Mouse (Mus musculus): Measurements from ENCODE around the gene Nubpl. TPM values are rescaled to one million over a fixed set of nuclear protein-coding genes. Genes with fewer than 3 reads are reported as not detected.

The Nubpl gene
- polyA plus RNA-seq, 1 experiment from 2014 or later, result 12.8 TPM

- WGBS, result 83% methylated on average over 9 of the region's 9 CpGs
- no peaks in the 10 kb centered on the region for H3K36me3 ChIP-seq (ENCODE audit: control insufficient read depth, insufficient read depth, low read length)
- H3K27me3 ChIP-seq (replicated peaks; ENCODE audit: control insufficient read depth, insufficient read depth, low read length), result no peaks in the 10 kb centered on the region
- H3K4me2 ChIP-seq (ENCODE audit: low read length), result no peak overlapping the region
- H3K9me3 ChIP-seq (ENCODE audit: control insufficient read depth, low read length), result peaks cover under 1% of the 10 kb centered on the region; the same call in 1 of the 2 replicates
- no peak overlapping the region for H3K27ac ChIP-seq (ENCODE audit: low read depth)
- no peak overlapping the region for H3K9ac ChIP-seq (ENCODE audit: low read length)
- no peaks in the 10 kb centered on the region for H3K4me1 ChIP-seq (replicated peaks; ENCODE audit: control insufficient read depth, insufficient read depth, low read length)
- ATAC-seq (replicated peaks; ENCODE audit: low FRiP score, low TSS enrichment, low read depth), result no peak
- no peak for DNase-seq (ENCODE audit: low spot score)
- H3K4me3 ChIP-seq (ENCODE audit: low read depth, low read length), result no peak overlapping the region
These were observed 220.9 kb downstream of the Nubpl start for GRCm38 (mm10) chr12:52318426-52318825.

- Histone ChIP-seq H3K27ac (ENCODE audit: low read depth) (no peak overlapping the region), H3K4me1 (replicated peaks; ENCODE audit: control insufficient read depth, insufficient read depth, low read length) (no peaks in the 10 kb centered on the region), H3K9me3 (ENCODE audit: control insufficient read depth, low read length) (no peaks in the 10 kb centered on the region), H3K4me3 (ENCODE audit: low read depth, low read length) (no peak overlapping the region), H3K36me3 (ENCODE audit: control insufficient read depth, insufficient read depth, low read length) (no peaks in the 10 kb centered on the region), H3K27me3 (replicated peaks; ENCODE audit: control insufficient read depth, insufficient read depth, low read length) (no peaks in the 10 kb centered on the region), H3K9ac (ENCODE audit: low read length) (no peak overlapping the region), H3K4me2 (ENCODE audit: low read length) (no peak overlapping the region)
- WGBS, result 87% methylated on average over 6 of the region's 6 CpGs
- no peak for DNase-seq (ENCODE audit: low spot score)
- no peak for ATAC-seq (replicated peaks; ENCODE audit: low FRiP score, low TSS enrichment, low read depth)
These were observed 221.6 kb downstream of the Nubpl start for GRCm38 (mm10) chr12:52319156-52319555.

GRCm38 (mm10) chr12:52328488-52328887 lies 231.0 kb downstream of the Nubpl start:
- H3K9ac ChIP-seq (ENCODE audit: low read length), result no peak overlapping the region
- H3K9me3 ChIP-seq (ENCODE audit: control insufficient read depth, low read length), result no peaks in the 10 kb centered on the region
- no peak overlapping the region for H3K27ac ChIP-seq (ENCODE audit: low read depth)
- DNase-seq (ENCODE audit: low spot score), result no peak
- 81% methylated on average over 4 of the region's 4 CpGs for WGBS
- ATAC-seq (replicated peaks; ENCODE audit: low FRiP score, low TSS enrichment, low read depth), result no peak
- no peak overlapping the region for H3K4me2 ChIP-seq (ENCODE audit: low read length)
- H3K4me1 ChIP-seq (replicated peaks; ENCODE audit: control insufficient read depth, insufficient read depth, low read length), result no peaks in the 10 kb centered on the region
- no peaks in the 10 kb centered on the region for H3K36me3 ChIP-seq (ENCODE audit: control insufficient read depth, insufficient read depth, low read length)
- H3K27me3 ChIP-seq (replicated peaks; ENCODE audit: control insufficient read depth, insufficient read depth, low read length), result no peaks in the 10 kb centered on the region
- H3K4me3 ChIP-seq (ENCODE audit: low read depth, low read length), result no peak overlapping the region

- no peak overlapping the region for H3K27ac ChIP-seq (ENCODE audit: low read depth)
- H3K4me2 ChIP-seq (ENCODE audit: low read length), result no peak overlapping the region
- H3K9ac ChIP-seq (ENCODE audit: low read length), result no peak overlapping the region
- H3K9me3 ChIP-seq (ENCODE audit: control insufficient read depth, low read length), result no peaks in the 10 kb centered on the region
- no peak for ATAC-seq (replicated peaks; ENCODE audit: low FRiP score, low TSS enrichment, low read depth)
- DNase-seq (ENCODE audit: low spot score), result no peak
- 93% methylated on average over 11 of the region's 11 CpGs for WGBS
- H3K36me3 ChIP-seq (ENCODE audit: control insufficient read depth, insufficient read depth, low read length), result no peaks in the 10 kb centered on the region
- H3K4me3 ChIP-seq (ENCODE audit: low read depth, low read length), result no peak overlapping the region
- no peaks in the 10 kb centered on the region for H3K4me1 ChIP-seq (replicated peaks; ENCODE audit: control insufficient read depth, insufficient read depth, low read length)
- H3K27me3 ChIP-seq (replicated peaks; ENCODE audit: control insufficient read depth, insufficient read depth, low read length), result no peaks in the 10 kb centered on the region
These were observed 237.7 kb downstream of the Nubpl start for GRCm38 (mm10) chr12:52335142-52335765.

GRCm38 (mm10) chr12:52338136-52338753 lies 240.7 kb downstream of the Nubpl start:
- 72% methylated on average over 2 of the region's 2 CpGs for WGBS
- no peak overlapping the region for H3K4me2 ChIP-seq (ENCODE audit: low read length)

GRCm38 (mm10) chr12:52346611-52347010 lies 249.1 kb downstream of the Nubpl start:
- no peaks in the 10 kb centered on the region for H3K27me3 ChIP-seq (replicated peaks; ENCODE audit: control insufficient read depth, insufficient read depth, low read length)
- H3K27ac ChIP-seq (ENCODE audit: low read depth), result no peak overlapping the region
- no peak overlapping the region for H3K4me3 ChIP-seq (ENCODE audit: low read depth, low read length)
- H3K4me2 ChIP-seq (ENCODE audit: low read length), result no peak overlapping the region
- no peaks in the 10 kb centered on the region for H3K9me3 ChIP-seq (ENCODE audit: control insufficient read depth, low read length)
- ATAC-seq (replicated peaks; ENCODE audit: low FRiP score, low TSS enrichment, low read depth), result no peak
- no peaks in the 10 kb centered on the region for H3K36me3 ChIP-seq (ENCODE audit: control insufficient read depth, insufficient read depth, low read length)
- H3K4me1 ChIP-seq (replicated peaks; ENCODE audit: control insufficient read depth, insufficient read depth, low read length), result no peaks in the 10 kb centered on the region
- no peak overlapping the region for H3K9ac ChIP-seq (ENCODE audit: low read length)
- WGBS, result 77% methylated on average over 5 of the region's 5 CpGs
- no peak for DNase-seq (ENCODE audit: low spot score)

More at GRCm38 (mm10) chr12:52338136-52338753, 240.7 kb downstream of the Nubpl start:
- Histone ChIP-seq H3K9me3 (ENCODE audit: control insufficient read depth, low read length) (no peaks in the 10 kb centered on the region), H3K4me3 (ENCODE audit: low read depth, low read length) (no peak overlapping the region), H3K9ac (ENCODE audit: low read length) (no peak overlapping the region), H3K27me3 (replicated peaks; ENCODE audit: control insufficient read depth, insufficient read depth, low read length) (no peaks in the 10 kb centered on the region), H3K27ac (ENCODE audit: low read depth) (no peak overlapping the region), H3K36me3 (ENCODE audit: control insufficient read depth, insufficient read depth, low read length) (no peaks in the 10 kb centered on the region), H3K4me1 (replicated peaks; ENCODE audit: control insufficient read depth, insufficient read depth, low read length) (no peaks in the 10 kb centered on the region)
- DNase-seq (ENCODE audit: low spot score), result no peak
- no peak for ATAC-seq (replicated peaks; ENCODE audit: low FRiP score, low TSS enrichment, low read depth)

GRCm38 (mm10) chr12:52350276-52350675 lies 252.7 kb downstream of the Nubpl start:
- DNase-seq (ENCODE audit: low spot score) (no peak), ATAC-seq (replicated peaks; ENCODE audit: low FRiP score, low TSS enrichment, low read depth) (no peak)

GRCm38 (mm10) chr12:52359484-52359883 lies 261.9 kb downstream of the Nubpl start:
- Histone ChIP-seq H3K4me3 (ENCODE audit: low read depth, low read length) (no peak overlapping the region), H3K9ac (ENCODE audit: low read length) (no peak overlapping the region), H3K36me3 (ENCODE audit: control insufficient read depth, insufficient read depth, low read length) (no peaks in the 10 kb centered on the region), H3K4me2 (ENCODE audit: low read length) (no peak overlapping the region), H3K9me3 (ENCODE audit: control insufficient read depth, low read length) (no peaks in the 10 kb centered on the region), H3K4me1 (replicated peaks; ENCODE audit: control insufficient read depth, insufficient read depth, low read length) (peaks cover 6% of the 10 kb centered on the region; the same call in 1 of the 2 replicates), H3K27me3 (replicated peaks; ENCODE audit: control insufficient read depth, insufficient read depth, low read length) (no peaks in the 10 kb centered on the region), H3K27ac (ENCODE audit: low read depth) (no peak overlapping the region)
- no peak for ATAC-seq (replicated peaks; ENCODE audit: low FRiP score, low TSS enrichment, low read depth)
- 35% methylated on average over 10 of the region's 10 CpGs for WGBS
- no peak for DNase-seq (ENCODE audit: low spot score)

More at GRCm38 (mm10) chr12:52350276-52350675, 252.7 kb downstream of the Nubpl start:
- no peak overlapping the region for H3K27ac ChIP-seq (ENCODE audit: low read depth)
- no peak overlapping the region for H3K4me2 ChIP-seq (ENCODE audit: low read length)
- no peak overlapping the region for H3K9ac ChIP-seq (ENCODE audit: low read length)
- no peaks in the 10 kb centered on the region for H3K27me3 ChIP-seq (replicated peaks; ENCODE audit: control insufficient read depth, insufficient read depth, low read length)
- no peaks in the 10 kb centered on the region for H3K4me1 ChIP-seq (replicated peaks; ENCODE audit: control insufficient read depth, insufficient read depth, low read length)
- WGBS, result 56% methylated on average over 3 of the region's 3 CpGs
- H3K9me3 ChIP-seq (ENCODE audit: control insufficient read depth, low read length), result no peaks in the 10 kb centered on the region
- no peak overlapping the region for H3K4me3 ChIP-seq (ENCODE audit: low read depth, low read length)
- no peaks in the 10 kb centered on the region for H3K36me3 ChIP-seq (ENCODE audit: control insufficient read depth, insufficient read depth, low read length)

- no peak overlapping the region for H3K4me3 ChIP-seq (ENCODE audit: low read depth, low read length)
- no peak overlapping the region for H3K9ac ChIP-seq (ENCODE audit: low read length)
- 35% methylated on average over 3 of the region's 3 CpGs for WGBS
- no peaks in the 10 kb centered on the region for H3K36me3 ChIP-seq (ENCODE audit: control insufficient read depth, insufficient read depth, low read length)
- H3K4me1 ChIP-seq (replicated peaks; ENCODE audit: control insufficient read depth, insufficient read depth, low read length), result peaks cover 6% of the 10 kb centered on the region; the same call in 1 of the 2 replicates
- H3K9me3 ChIP-seq (ENCODE audit: control insufficient read depth, low read length), result no peaks in the 10 kb centered on the region
- ATAC-seq (replicated peaks; ENCODE audit: low FRiP score, low TSS enrichment, low read depth), result no peak
- no peak for DNase-seq (ENCODE audit: low spot score)
- H3K4me2 ChIP-seq (ENCODE audit: low read length), result no peak overlapping the region
- no peak overlapping the region for H3K27ac ChIP-seq (ENCODE audit: low read depth)
- H3K27me3 ChIP-seq (replicated peaks; ENCODE audit: control insufficient read depth, insufficient read depth, low read length), result no peaks in the 10 kb centered on the region
These were observed 262.6 kb downstream of the Nubpl start for GRCm38 (mm10) chr12:52360136-52360535.
